Mouse (Mus musculus) G1E (cell line): ENCODE measurements around the gene Rbp4.

Source experiments
- CTCF ChIP-seq: IDR thresholded peaks from 2 replicates; pipeline ENCODE4 v1.5.1; 2012; ENCODE audit warnings: low read depth, low read length, inconsistent platforms, mixed read lengths
- GATA1 ChIP-seq: IDR thresholded peaks from 2 replicates; pipeline ENCODE4 v1.6.1; 2012; ENCODE audit warnings: borderline replicate concordance, low read length, inconsistent platforms, mixed read lengths
- POLR2AphosphoS5 ChIP-seq: IDR thresholded peaks from 2 replicates; pipeline ENCODE4 v1.6.1; 2012; ENCODE audit warnings: low read depth, low read length, inconsistent platforms; ENCODE audit not compliant: insufficient replicate concordance
- TAL1 ChIP-seq: conservative IDR thresholded peaks from 2 replicates; pipeline ENCODE4 v1.6.1; 2012; ENCODE audit warnings: low read depth, low read length, inconsistent platforms, mixed read lengths

DNA sequence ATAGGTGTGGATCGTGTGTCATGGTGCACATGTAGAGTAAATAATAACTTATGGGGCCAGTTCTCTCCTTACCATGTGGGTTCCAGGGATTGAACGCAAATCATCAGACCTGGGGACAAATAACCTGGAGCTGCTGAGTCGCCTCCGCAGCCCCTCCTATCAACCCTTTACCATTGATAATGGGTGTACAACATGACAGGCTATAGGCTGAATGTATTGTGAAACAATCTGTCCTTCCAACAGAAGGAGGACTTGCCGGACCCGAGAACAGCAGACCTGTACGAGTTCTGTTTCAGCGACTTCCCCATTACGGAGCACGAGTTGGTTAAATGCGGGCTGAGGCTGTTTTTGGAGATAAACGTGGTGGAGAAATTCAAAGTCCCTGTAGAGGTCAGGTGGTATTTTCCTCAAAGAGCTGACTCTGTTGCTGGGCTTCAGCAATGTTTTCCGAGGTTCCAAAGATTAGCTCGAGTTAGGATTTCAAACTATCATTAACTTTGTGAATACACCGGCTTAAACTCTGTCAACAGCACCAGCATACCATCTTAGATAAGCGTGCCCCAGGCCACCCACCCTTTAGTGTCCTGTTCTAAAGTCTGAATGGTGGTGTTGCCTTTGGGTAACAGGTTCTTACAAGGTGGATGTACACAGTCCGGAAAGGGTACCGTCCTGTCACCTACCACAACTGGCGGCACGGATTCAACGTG, 36.7 kb upstream of the Rbp4 start:
- TF ChIP-seq CTCF (no peak), GATA1 (no peak), POLR2AphosphoS5 (no peak), TAL1 (no peak)
